Mouse (Mus musculus): Measurements from ENCODE around the gene Frem2. TPM values are rescaled to one million over a fixed set of nuclear protein-coding genes. Genes with fewer than 3 reads are reported as not detected.
A peak's percentile ranks its signal among the peaks of the same experiment; 100 is the strongest.

The Frem2 gene
- 1 to 10 TPM; 1.2 to 1.5 TPM for total RNA-seq (2021)

DNA sequence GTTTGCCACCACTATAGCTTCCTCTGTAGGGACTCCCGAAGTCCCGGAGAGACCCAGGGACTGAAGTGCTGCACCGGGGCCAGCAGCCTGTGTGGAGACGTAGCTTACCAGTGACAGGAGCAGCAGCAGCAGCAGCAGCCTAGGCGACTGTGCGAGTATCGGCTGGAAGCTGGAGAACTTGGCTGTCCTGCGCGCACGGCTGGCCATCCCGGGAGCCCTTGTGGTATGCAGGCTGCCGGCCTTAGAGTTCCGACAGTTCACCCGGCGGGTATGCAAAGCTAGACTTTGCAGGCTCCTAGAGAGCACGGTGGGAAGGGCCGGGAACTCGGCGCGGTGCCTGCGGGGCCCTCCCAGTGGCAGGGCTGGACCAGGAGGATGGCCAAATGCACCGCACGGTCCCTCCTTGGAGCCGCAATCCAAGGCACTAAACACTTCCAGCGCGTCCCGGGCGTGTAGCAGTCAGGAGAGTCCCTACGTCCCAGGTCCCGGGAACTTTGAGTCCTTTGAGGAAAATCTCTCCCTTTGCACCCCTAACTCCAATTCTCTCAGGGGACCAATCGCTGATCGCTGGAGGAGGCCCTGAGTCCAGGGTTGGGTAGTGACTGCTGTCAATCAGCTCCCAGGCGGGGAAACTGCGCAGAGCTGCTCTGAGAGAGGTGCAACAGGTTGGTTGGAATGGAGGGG, at the start of gene Frem2:
Frem2 (minus strand) TSS at position 478 of the 684 bp plus-strand sequence.
- peak in 1 of 2 experiments; percentile 48 for DNase-seq (ENCODE audit: low spot score in 2 of 2)
- intact Hi-C loops (cut with DNase I), result loop anchor here (5.0 kb wide), 2 partner anchors 70 to 130 kb away; no protein-coding TSS in a partner anchor

DNA sequence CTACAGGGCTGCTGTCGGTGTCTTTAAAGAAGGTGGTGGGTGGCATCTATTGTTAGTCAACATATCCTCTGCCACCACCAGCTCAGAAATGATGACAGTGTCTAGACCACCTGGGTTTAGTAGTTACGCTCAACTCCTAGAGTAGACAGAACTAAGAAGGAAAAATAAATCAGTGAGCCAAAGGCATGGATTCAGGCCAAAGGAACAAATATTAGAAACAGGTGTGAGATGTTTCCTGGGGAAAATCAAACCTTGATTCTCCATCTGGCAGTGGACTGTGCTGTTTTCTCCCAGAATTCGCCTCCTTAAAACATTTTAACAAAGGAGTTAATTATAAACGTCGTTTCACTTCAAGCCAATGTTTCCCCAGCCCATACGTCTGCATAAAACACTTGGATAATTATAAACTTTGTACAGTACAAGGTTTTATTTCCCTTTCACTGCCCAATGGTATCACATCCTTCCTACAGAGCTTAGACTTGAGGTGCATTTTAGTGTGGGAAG, 48.9 kb upstream of the Frem2 start:
- DNase-seq (ENCODE audit: low spot score in 2 of 2), result no peak
- intact Hi-C loops (cut with DNase I), result no loop called here

DNA sequence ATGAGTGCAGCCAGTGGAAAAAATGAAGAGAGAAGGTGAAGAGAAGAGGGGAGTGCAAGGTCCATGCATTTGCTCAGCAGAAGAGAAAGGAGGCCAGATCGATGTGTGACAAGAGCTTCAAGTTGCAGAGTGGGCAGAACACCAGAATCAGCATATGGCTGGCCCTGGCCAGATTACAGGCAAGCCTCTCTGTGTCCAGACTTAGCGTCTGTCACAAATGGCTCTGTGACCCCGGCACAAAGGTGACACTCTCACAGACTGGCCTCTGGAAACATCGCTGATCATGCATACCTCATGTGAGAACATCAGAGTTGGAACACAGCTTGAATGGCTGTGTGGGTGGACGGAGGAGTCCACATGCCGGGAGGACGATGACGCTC, 46.0 kb upstream of the Frem2 start:
- intact Hi-C loops (cut with DNase I), result no loop called here
- no peak for DNase-seq (ENCODE audit: low spot score in 2 of 2)

DNA sequence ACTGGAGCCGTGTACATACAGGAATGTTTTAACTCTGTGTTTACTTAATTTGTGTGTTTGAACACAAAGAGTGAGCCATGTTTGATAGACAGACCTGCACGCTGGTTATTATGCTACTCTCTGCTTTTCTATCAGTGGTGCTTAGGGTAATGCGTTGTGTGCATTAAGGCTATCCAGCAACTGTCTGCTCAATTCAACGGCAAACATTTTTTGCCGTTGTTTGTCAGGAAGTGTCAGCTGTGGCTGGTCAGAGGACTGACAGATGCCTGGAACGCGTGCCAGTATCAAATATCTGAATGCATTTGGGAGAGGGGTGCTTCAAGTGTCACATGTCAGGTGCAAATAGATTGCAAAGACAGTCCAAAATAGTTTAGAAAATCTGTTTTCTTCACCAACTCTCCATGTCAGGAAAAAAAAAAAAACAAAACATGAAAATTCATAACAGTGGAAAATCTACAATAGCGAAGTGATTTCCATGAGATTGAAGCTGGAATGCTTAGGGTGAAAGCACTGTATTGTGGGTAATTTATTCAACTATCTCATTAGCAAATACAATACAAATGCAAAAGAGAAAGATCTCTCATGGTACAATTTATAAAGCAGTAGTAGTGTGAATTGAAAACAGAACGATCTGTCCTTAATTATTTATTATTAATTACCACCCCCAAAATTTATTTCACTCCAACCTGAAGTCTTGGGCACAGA, 45.4 kb upstream of the Frem2 start:
- no peak for DNase-seq (ENCODE audit: low spot score in 2 of 2)
- intact Hi-C loops (cut with DNase I), result no loop called here

DNA sequence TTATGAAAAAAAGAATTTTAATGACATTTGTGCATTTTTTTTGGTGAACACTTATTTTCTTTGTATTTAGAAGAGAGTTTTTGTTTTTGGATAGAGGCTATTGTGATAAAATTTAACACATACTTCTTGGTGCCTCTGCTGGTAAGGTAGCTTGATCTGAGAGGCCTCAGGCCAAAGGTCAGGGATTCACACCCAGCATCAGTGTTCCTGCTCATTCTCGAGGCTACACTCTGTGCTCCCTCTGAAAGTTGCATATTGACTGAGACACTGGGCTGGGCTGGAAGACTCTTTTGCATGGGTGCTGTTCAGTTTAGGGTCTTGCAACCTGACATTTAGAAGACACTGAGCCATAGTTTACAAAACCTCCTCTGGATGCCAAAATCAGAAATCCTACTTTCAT, 44.8 kb upstream of the Frem2 start:
- intact Hi-C loops (cut with DNase I), result no loop called here
- DNase-seq (ENCODE audit: low spot score in 2 of 2), result no peak

DNA sequence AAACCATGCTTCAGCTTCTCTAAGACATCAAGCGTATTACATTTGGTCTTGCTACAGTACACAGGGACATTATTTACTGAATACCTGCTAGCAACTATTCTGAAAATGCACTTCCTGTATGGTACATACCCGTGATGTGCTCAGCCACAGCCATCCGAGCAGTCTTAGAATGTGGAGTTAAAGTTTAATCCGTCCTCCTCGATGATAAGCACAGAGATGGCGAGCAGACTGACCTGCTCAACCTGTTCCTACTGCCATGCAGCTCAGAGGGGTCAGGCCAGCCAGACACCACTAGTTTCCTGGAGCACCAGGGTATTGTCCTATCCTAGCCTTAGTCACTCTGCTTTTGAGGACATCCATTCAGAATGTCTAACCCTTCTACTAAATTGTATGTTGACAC, 30.6 kb upstream of the Frem2 start:
- DNase-seq (ENCODE audit: low spot score in 2 of 2), result no peak
- intact Hi-C loops (cut with DNase I), result no loop called here

DNA sequence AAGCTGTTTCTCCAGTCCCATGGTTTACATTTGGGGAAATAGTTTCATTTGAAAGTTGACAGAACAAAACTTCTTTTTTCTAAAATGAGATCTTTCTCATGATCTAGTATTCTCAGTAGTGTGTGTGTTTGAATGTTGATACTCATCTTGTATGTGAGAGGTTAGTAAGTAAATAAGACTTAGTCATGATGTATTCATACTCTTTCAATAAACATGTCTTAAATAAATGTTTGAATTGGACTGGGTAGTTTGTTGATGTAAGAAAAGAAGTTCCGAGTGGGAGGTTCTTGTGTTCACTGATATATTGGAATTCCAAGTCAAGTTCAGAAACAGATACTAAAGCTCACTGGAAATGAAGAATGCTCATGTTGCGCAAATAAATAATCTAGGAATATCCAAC, 25.1 kb upstream of the Frem2 start:
- intact Hi-C loops (cut with DNase I), result no loop called here
- DNase-seq (ENCODE audit: low spot score in 2 of 2), result no peak

DNA sequence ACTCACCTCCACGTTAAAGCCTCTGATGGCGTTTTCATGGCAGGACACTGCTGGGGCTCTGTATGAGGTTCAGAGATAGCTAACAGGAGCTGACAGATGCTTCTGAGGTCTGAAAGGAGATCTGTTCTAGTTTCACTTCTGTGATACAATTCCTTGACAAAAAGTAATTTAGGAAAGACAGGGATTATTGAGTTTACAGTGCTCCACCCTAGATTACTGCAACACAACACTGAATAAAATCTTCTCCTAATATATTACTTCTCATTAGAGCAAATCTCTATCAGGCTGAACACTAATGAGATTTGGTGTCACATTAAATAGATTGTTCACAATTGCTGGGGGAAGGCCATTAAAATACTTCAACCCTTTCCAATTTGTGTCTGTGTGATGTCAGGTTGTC, 23.7 kb upstream of the Frem2 start:
- no peak for DNase-seq (ENCODE audit: low spot score in 2 of 2)
- intact Hi-C loops (cut with DNase I), result no loop called here

DNA sequence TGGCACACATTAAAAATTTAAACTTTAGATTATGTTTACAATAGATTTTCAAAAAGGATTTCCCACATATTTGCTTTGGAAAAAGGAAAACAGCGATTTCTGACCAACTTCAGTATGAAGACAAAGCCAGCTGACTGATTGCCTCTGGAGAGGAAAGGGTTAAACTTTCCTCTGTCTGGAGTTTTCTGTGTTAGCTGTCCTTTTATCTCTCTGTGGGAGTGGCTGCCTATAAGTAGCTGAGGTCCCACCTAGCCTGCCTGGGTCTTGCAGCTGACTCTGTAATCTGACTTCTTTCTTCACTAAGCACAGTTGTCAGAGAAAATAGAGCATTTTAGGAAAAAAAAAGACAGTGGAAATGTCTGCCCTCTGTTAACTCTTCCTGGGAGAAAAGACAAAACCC, 17.1 kb upstream of the Frem2 start:
- no peak for DNase-seq (ENCODE audit: low spot score in 2 of 2)
- intact Hi-C loops (cut with DNase I), result no loop called here

DNA sequence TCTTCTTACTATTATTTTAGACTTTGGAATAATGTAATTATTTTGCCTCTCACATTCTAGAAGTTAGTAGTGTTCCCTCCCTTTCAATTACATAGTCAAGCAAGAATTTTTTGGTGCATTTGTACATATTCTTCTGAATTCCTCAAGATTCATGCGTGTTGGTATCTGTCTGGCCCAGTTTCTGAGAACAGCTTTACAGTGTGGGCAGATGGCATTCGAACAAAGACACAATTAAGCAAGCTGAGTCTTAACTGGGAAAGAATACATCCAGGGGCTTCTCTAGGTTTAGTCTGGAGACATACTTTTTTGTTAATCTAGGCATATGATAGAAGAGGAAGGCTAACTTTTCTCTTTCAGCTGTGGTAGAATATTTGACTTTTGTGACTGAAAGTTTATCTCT, 12.6 kb upstream of the Frem2 start:
- intact Hi-C loops (cut with DNase I), result no loop called here
- DNase-seq (ENCODE audit: low spot score in 2 of 2), result no peak

DNA sequence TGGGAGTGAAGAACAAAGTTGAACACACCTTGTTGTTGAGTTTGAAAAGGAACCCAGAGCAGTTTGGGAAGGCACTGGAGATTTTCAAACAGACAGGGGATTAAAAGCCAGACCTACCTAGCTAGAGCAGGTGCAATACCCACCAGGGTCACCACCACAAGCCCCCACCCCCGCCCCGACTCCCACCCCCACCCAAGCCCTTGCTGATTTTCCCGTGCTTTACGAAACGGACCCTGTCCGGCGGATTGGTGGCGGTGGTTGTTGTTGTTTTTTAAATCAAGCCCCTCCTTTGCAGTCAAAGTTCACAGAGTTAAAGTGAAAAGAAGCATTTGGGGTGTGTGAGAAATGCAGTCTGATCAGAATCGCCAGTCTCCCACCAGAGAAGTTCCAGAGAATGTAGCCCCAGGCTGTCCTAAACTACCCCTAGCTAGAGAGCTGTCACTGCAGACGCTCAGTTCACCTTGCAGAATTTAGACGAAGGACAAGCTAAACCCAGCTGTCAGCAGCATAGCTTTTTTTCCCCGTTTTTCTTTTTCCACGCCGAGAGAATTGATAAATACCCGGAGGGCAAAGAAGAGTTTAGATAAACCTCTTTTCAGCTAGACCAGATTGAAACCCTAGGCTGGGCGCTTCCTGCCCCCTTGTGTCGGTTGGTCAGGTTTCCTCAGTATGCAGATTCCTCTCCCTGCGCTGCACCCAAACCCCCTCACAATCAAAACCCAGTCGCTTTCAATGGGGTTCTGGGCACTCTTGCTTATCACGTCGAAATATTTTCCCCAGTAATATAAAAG, 784 bp upstream of the Frem2 start:
- intact Hi-C loops (cut with DNase I), result loop anchor here (5.0 kb wide), 2 partner anchors 71 to 131 kb away; no protein-coding TSS in a partner anchor
- no peak for DNase-seq (ENCODE audit: low spot score in 2 of 2)

DNA sequence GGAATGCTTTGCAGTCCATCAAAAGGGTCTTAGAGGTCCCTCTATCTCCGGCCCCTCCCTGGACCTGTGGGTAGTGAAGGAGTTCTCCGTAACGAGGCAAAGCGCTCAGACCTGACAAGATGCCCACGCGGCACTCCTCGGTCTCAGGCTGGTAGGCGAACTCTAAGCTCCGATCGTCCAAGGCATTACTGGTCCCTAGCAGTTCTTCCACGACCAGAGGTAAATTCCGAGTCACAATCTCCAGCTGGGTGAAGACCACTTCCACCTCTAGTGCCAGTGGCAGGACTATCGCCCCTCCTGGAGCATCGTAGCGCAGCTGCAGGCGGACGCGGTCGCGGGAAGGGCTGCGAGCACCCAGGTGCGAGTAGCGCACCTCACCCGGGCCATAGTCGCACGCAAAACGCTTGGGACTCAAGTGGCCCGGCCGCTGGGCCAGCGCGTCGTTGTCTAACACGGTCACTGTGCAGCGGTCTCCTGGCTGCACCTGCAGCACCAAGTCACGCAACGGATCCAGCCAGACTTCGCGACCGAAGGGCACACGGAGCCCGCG, 752 bp downstream of the Frem2 start:
- no peak for DNase-seq (ENCODE audit: low spot score in 2 of 2)
- intact Hi-C loops (cut with DNase I), result loop anchor here (5.0 kb wide), 2 partner anchors 69 to 129 kb away; no protein-coding TSS in a partner anchor

DNA sequence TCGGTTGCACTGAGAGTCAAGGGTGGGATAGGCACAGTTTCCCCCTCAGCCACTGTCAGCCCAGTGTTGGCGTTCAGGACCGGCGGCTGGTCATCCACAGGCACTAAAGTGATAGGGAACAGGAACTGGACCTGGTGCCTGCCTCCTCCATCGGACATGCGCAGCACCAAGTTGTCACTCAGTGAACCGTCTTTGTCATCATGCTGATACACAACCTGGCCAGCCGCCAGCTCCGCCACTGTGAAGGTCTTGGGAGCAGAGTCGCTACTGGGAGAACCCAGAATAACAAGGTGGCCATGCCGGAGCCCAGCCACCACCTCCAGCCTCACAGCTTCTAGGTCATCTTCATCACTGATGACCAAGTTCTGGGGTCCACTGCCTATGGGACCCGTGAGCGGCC, 1.8 kb downstream of the Frem2 start:
- no peak for DNase-seq (ENCODE audit: low spot score in 2 of 2)
- intact Hi-C loops (cut with DNase I), result loop anchor here (5.0 kb wide), 2 partner anchors 68 to 128 kb away; no protein-coding TSS in a partner anchor

DNA sequence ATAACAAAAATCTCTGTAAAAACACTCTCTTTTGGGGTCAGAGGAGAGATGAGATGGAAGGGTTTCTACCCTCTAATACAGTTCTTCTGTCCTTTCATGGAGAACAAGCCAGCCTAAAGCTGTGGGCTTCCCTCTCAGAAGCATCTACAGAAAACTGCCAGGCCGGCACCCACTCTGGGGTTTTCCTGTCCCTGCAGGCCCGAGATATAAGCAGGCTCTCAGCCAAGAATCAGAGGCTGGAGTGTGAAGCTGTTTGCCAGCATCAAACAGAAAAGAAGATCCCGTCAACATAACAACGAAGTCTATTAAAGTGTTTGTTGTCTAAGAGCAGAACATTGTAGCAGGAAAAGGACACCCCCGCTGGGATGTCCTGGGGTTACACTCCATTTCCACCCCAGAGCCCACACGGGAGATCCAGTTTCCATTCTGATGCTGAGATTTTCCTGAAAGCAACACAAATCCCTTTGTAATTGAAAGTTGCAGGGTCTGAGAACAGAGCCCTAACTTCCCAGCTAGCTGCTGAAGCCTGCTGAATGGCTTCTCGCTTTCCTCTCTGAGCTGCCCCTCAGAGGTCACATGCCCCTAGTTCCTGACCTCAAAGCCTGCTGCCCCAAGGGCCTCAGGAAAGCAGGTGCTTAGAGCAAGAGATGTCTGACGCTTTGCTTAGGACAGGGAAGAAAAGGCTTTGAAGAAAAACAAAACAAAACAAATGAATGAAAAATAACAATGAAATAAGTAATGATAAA, 7.0 kb downstream of the Frem2 start:
- DNase-seq (ENCODE audit: low spot score in 2 of 2), result no peak
- intact Hi-C loops (cut with DNase I), result no loop called here

DNA sequence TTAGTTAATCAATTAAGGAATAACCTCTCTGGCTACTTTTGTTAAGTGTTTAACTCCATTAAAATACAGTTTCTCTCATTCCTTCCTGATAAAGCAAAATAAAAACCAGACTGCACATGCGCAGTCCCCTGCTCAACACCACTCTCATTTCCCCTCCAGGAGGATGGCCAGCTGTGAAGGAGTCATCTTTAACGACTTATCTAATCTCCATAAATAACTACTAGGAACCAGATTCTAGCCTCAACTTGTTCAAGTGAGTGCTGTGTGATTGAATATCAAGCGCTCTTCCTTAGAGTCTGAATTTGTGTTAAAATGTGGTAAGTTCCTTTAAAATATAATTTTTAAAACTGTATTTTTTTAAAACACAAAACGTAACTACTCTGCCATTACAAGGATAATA, 7.7 kb downstream of the Frem2 start:
- DNase-seq (ENCODE audit: low spot score in 2 of 2), result no peak
- intact Hi-C loops (cut with DNase I), result no loop called here

DNA sequence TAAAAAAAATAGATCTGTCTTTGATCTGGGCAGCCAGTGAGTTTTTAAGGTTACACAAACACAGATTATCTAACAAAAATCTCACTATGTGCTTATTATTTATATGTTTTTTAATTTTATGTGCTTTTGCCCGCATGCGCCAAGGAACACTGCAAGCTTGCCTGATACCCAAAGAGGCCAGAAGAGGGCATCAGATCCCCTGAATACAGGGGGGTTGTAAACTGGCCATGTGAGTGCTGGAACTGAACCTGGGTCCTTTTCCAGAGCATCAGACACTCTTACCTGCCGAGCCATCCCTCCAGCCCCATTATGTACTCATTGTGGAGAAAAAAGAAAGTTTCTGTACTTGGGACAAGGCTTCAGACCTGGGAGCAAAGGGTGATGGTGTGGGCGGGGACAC, 8.3 kb downstream of the Frem2 start:
- no peak for DNase-seq (ENCODE audit: low spot score in 2 of 2)
- intact Hi-C loops (cut with DNase I), result no loop called here

DNA sequence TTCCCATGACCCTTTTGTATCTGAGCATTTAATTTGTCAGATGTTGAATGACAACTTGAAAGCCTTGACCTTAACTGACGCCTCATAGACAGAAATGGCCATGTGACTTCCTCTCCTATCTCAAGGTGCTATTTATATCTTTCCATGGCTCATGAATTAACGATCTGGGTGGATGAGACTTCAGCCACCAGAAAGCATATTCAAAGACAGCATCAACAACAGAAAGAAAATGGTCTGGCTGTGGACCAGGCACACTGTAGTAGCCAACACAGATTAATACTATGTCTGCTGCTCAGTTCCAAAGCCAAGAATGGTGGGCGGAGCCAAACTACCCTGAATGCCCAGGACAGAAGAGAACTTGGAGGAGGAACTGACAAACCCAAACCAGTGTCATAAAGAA, 21.2 kb downstream of the Frem2 start:
- intact Hi-C loops (cut with DNase I), result no loop called here
- no peak for DNase-seq (ENCODE audit: low spot score in 2 of 2)

DNA sequence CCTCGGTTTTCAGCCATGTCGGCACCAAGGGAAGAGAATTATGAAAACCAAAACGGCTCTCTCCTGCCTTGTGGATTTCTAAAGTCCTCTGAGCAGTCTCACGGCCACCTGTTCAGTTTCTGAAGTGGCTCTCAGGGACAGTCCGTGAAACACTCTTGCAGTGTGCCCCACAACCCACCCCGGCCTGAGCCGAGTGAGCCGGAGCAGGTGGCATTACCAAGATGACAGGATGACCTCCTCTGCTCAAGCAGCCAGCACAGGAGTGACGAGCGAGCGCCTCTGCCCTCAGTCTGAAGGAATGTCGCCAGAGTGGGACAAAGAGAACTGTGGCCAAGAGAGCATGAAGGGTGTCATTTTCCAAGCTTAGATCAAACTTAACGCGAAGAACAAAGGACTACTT, 26.0 kb downstream of the Frem2 start:
- intact Hi-C loops (cut with DNase I), result no loop called here
- DNase-seq (ENCODE audit: low spot score in 2 of 2), result no peak

DNA sequence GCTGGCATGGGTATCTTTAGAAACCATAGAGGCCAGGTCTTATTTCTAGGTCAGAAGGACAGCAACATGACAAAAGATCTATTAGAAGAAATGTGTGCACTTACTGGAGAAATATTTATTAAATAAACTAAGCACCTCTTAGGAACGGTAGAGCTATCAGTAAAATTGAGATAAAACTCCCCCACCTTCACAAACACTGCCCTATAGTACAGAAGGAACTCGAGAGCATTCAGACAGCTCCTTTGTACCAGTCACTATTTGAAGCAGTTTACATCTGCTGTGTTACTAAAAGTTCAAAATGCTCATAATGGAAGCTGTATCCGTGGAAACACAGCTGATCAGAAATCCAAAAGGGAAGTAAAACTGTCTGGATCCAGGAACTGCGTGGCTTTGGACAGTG, 26.5 kb downstream of the Frem2 start:
- no peak for DNase-seq (ENCODE audit: low spot score in 2 of 2)
- intact Hi-C loops (cut with DNase I), result no loop called here
